Mouse (Mus musculus) kidney, adult 2 months (tissue): Measurements from ENCODE around the gene Utp4.

Experiments
- CTCF ChIP-seq: fragments of 200-500 bp; conservative IDR thresholded peaks from 2 replicates; pipeline ENCODE4 v1.5.1; 2011; ENCODE audit warnings: low read depth, mild to moderate bottlenecking, control low read depth, low read length, moderate library complexity, mixed read lengths; ENCODE audit not compliant: insufficient read depth, insufficient read length
- POLR2A ChIP-seq: fragments of 200-500 bp; IDR thresholded peaks from one replicate; pipeline ENCODE4 v1.6.1; 2011; ENCODE audit warnings: low read depth, low read length, control low read depth

GRCm38 (mm10) chr8:106929921-106930320 is 36.5 kb downstream of the Utp4 start:
- TF ChIP-seq POLR2A (no peak), CTCF (no peak)
